Comparison of ENCODE assay signal across 12 mouse cellular contexts in genomic region chr3:156895322-156895721, GRCm38 (mm10).
DNase-seq lines count a peak whose midpoint lies in the region; ATAC-seq lines count a peak whose summit lies in the region.
"Had no signal": no experiment of that assay in that cellular context is flagged by ENCODE, and none has a peak within 500 bp of the region (broad histone marks: within the 10 kb centered on the region; RNA-seq: fewer than 3 reads in every experiment).

No protein-coding gene starts in this region.

- H3K4me2 ChIP-seq in hindbrain, embryonic 15.5 days, result no peak overlapping the region

- no peak for ATAC-seq in hindbrain, embryonic 15.5 days (ENCODE audit: low FRiP score, low read depth)

- peak overlapping the region; percentile 7; the same call in 1 of the 2 replicates for H3K27ac ChIP-seq in hindbrain, embryonic 15.5 days (replicated peaks)

- no peak overlapping the region for H3K9ac ChIP-seq in hindbrain, embryonic 15.5 days

- H3K27me3 ChIP-seq in hindbrain, embryonic 15.5 days, result no peaks in the 10 kb centered on the region
- H3K27me3 ChIP-seq: megakaryocyte, embryonic 14.5 days had no signal

- H3K36me3 ChIP-seq in hindbrain, embryonic 15.5 days, result no peaks in the 10 kb centered on the region

- no peaks in the 10 kb centered on the region for H3K9me3 ChIP-seq in hindbrain, embryonic 15.5 days
- H3K9me3 ChIP-seq: megakaryocyte, embryonic 14.5 days had no signal

- WGBS in hindbrain, embryonic 15.5 days, result 40% methylated on average over 4 of the region's 4 CpGs

- H3K4me3 ChIP-seq in hindbrain, embryonic 15.5 days, result no peak overlapping the region
- H3K4me3 ChIP-seq: erythroblast, embryonic 14.5 days; megakaryocyte, embryonic 14.5 days had no signal

- peak; percentile 95 for DNase-seq in brain, adult 2 months (ENCODE audit: low read depth, low spot score)
- peak; percentile 64 for DNase-seq in cerebellum, adult 11 months
- DNase-seq in cerebellum, postnatal 36 days, result peak; percentile 34 to 66
- DNase-seq in heart, adult 18-20 months, result no peak
- no peak for DNase-seq in lung, postnatal 36 days
- DNase-seq in frontal cortex, postnatal 36 days (ENCODE audit: low spot score in 2 of 2), result no peak
- DNase-seq in ovary, postnatal 10 days (ENCODE audit: low spot score), result no peak
- DNase-seq: embryo, embryonic 11 days; gastrocnemius, postnatal 10 days had no signal

- no peaks in the 10 kb centered on the region; the same call in 1 of the 2 replicates for H3K4me1 ChIP-seq in hindbrain, embryonic 15.5 days (replicated peaks)
- H3K4me1 ChIP-seq: megakaryocyte, embryonic 14.5 days had no signal

Comparison
In these comparisons a context has a peak if more than half of its experiments do, and no peak if none do; other contexts are left out.
1. DNase-seq: peak in brain, adult 2 months (single experiment), cerebellum, adult 11 months (single experiment) and cerebellum, postnatal 36 days (2 of 2); none in heart, adult 18-20 months (0 of 2), lung, postnatal 36 days (single experiment), frontal cortex, postnatal 36 days (0 of 2) and ovary, postnatal 10 days (single experiment).